Mouse (Mus musculus) liver, adult 2 months (tissue): ENCODE measurements around the gene Ece2. TPM values are rescaled to one million over a fixed set of nuclear protein-coding genes. Genes with fewer than 3 reads are reported as not detected.

Experiments
- DNase-seq: peaks from one replicate; pipeline ENCODE4 v3.0.0-alpha.2; 2011; ENCODE audit warnings: low read depth, low spot score; ENCODE audit errors: extremely low read depth
- H3K27ac ChIP-seq: fragments of 200-500 bp; replicated peaks from 2 replicates; pipeline ENCODE4 v1.5.1; 2012; ENCODE audit warnings: low read depth, mild to moderate bottlenecking, control low read depth, inconsistent platforms, low read length; ENCODE audit not compliant: insufficient read depth
- H3K27me3 ChIP-seq: fragments of 200-500 bp; 2 replicates; pipeline ENCODE4 v1.6.1; 2012; ENCODE audit warnings: mild to moderate bottlenecking, moderate library complexity, low read length, inconsistent platforms; ENCODE audit not compliant: control insufficient read depth, insufficient read depth
- H3K36me3 ChIP-seq: fragments of 200-500 bp; 2 replicates; pipeline ENCODE4 v1.6.1; 2012; ENCODE audit warnings: low read length, inconsistent platforms; ENCODE audit not compliant: control insufficient read depth, insufficient read depth
- H3K4me1 ChIP-seq: fragments of 200-500 bp; 2 replicates; pipeline ENCODE4 v1.6.1; 2011; ENCODE audit warnings: low read length; ENCODE audit not compliant: control insufficient read depth, insufficient read depth
- H3K4me3 ChIP-seq: fragments of 200-500 bp; 2 replicates; pipeline ENCODE4 v1.5.1; 2011; ENCODE audit warnings: low read depth, mild to moderate bottlenecking, control low read depth, low read length, moderate library complexity; ENCODE audit not compliant: insufficient read depth
- H3K79me2 ChIP-seq: fragments of 200-500 bp; 2 replicates; pipeline ENCODE4 v1.6.1; 2012; ENCODE audit warnings: inconsistent platforms, mild to moderate bottlenecking, low read length, moderate library complexity; ENCODE audit not compliant: control insufficient read depth, insufficient read depth
- H3K9ac ChIP-seq: fragments of 200-500 bp; 2 replicates; pipeline ENCODE4 v1.6.1; 2012; ENCODE audit warnings: low read depth, mild to moderate bottlenecking, control low read depth, inconsistent platforms, low read length
- CTCF ChIP-seq: fragments of 200-500 bp; IDR thresholded peaks from 2 replicates; pipeline ENCODE4 v1.5.1; 2011; ENCODE audit warnings: low read depth, low read length, control low read depth
- POLR2A ChIP-seq: fragments of 200-500 bp; IDR thresholded peaks from 2 replicates; pipeline ENCODE4 v1.6.1; 2011; ENCODE audit warnings: low read length, control low read depth; ENCODE audit not compliant: insufficient read depth; ENCODE audit errors: extremely low read depth
- WGBS: fragments of 180-500 bp; shearing (Covaris S2); methylation state at CpG from one replicate; pipeline ENCODE4 v1.1.7; 2018; 5-methylcytosine and 5-hydroxymethylcytosine counted together
- polyA plus RNA-seq: library from polyadenylated mRNA; depleted of rRNA; stranded (reverse); fragments of >200 nt; gene quantifications from 2 replicates; pipeline ENCODE4 v1.2.3, GENCODE M21; 2012
- total RNA-seq: library from RNA; depleted of rRNA; stranded (reverse); fragments of >200 nt; gene quantifications from 2 replicates; pipeline ENCODE4 v1.2.3, GENCODE M21; 2014

Ece2 gene
- total and polyA plus RNA-seq, 2 experiments = not detected

DNA sequence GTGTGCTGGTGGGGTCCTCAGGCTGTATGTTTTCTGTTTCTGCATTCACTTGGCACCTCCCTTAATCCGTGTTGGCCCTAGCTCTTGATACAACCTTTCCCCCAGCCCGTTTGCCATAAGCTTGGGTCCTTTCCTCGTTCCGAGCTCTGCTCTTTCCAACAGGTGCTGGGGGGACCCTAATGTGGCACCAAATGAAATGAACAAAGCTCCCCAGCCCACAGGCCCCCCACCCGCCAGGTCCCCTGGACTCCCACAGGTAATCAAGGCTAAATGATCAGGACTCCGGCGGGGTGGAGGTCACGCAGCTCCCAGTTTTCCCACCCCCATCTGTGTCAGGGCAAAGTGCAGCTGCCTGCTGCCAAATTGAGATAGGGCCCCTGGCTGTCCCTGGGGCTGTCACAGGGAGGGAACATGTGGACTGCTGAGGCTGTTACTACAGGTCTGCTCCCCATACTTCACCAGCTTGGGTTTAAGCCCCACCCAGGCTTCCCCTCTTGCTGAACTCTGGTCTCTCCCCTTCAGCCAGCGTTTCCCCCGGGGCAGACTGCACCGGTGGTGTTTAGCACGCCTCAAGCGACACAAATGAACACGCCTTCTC lies 44.2 kb downstream of the Ece2 start:
- Histone ChIP-seq H3K4me1 (peaks cover 20% of the 10 kb centered on the region), H3K4me3 (peak overlapping the region; percentile 81), H3K9ac (peak overlapping the region; percentile 93), H3K27ac (peak overlapping the region; percentile 98), H3K79me2 (peaks cover 24% of the 10 kb centered on the region), H3K36me3 (peaks cover 28% of the 10 kb centered on the region), H3K27me3 (no peaks in the 10 kb centered on the region)
- WGBS = 2% methylated on average over 14 of the region's 14 CpGs
- DNase-seq = peak; percentile 94
- TF ChIP-seq POLR2A = 0 out of 2 replicates have a peak, but pooled peaks have one; percentile 14
- TF ChIP-seq CTCF = no peak

GRCm38 (mm10) chr16:20675213-20675612 lies 45.6 kb downstream of the Ece2 start:
- 50% methylated on average over 6 of the region's 6 CpGs for WGBS
- Histone ChIP-seq H3K36me3 (peaks cover 41% of the 10 kb centered on the region), H3K79me2 (peaks cover 24% of the 10 kb centered on the region), H3K4me1 (peaks cover 20% of the 10 kb centered on the region), H3K27ac (no peak overlapping the region; the same call in 1 of the 2 replicates), H3K27me3 (no peaks in the 10 kb centered on the region), H3K9ac (no peak overlapping the region), H3K4me3 (no peak overlapping the region)
- DNase-seq = no peak
- TF ChIP-seq POLR2A = no peak
- TF ChIP-seq CTCF = no peak

GRCm38 (mm10) chr16:20676702-20677101 lies 47.1 kb downstream of the Ece2 start:
- H3K4me3 ChIP-seq = no peak overlapping the region
- TF ChIP-seq POLR2A (no peak), CTCF (no peak)
- peaks cover 20% of the 10 kb centered on the region for H3K4me1 ChIP-seq
- no peak for DNase-seq
- peaks cover 56% of the 10 kb centered on the region for H3K36me3 ChIP-seq
- peaks cover 24% of the 10 kb centered on the region for H3K79me2 ChIP-seq
- no peaks in the 10 kb centered on the region for H3K27me3 ChIP-seq
- H3K9ac ChIP-seq = no peak overlapping the region
- 70% methylated on average over 4 of the region's 4 CpGs for WGBS
- H3K27ac ChIP-seq = no peak overlapping the region

DNA sequence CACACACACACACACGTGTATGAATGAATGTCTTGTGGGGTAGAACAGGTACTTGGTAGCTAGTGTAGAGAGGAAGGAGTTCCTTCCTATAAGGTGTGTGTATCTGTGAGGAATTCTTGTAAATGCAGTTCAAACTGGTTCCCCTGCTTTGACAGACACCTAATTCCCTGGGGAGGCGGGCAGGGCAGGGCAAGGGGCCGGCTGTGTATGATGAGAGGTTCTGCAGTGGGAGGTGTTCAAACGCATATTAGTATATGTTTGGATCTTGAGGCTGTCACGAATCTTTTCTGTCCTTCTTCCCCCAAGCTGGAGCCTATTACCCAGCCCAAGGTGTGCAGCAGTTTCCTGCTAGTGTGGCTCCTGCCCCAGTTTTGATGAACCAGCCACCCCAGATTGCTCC lies 47.8 kb downstream of the Ece2 start:
- DNase-seq = no peak
- H3K27me3 ChIP-seq = no peaks in the 10 kb centered on the region
- peaks cover 16% of the 10 kb centered on the region for H3K4me1 ChIP-seq
- no peak overlapping the region for H3K9ac ChIP-seq
- WGBS = 75% methylated on average over 5 of the region's 5 CpGs
- peaks cover 24% of the 10 kb centered on the region for H3K79me2 ChIP-seq
- no peak overlapping the region for H3K4me3 ChIP-seq
- no peak overlapping the region for H3K27ac ChIP-seq
- H3K36me3 ChIP-seq = peaks cover 62% of the 10 kb centered on the region
- TF ChIP-seq CTCF = no peak
- TF ChIP-seq POLR2A = no peak

GRCm38 (mm10) chr16:20677974-20678675 lies 48.5 kb downstream of the Ece2 start:
- Histone ChIP-seq H3K4me3 (no peak overlapping the region), H3K9ac (no peak overlapping the region), H3K27me3 (no peaks in the 10 kb centered on the region), H3K79me2 (peaks cover 20% of the 10 kb centered on the region), H3K27ac (no peak overlapping the region), H3K36me3 (peaks cover 70% of the 10 kb centered on the region), H3K4me1 (peaks cover 16% of the 10 kb centered on the region)
- TF ChIP-seq POLR2A (no peak), CTCF (no peak)
- WGBS = 44% methylated on average over 10 of the region's 10 CpGs
- peak; percentile 70 for DNase-seq

- Histone ChIP-seq H3K27me3 (no peaks in the 10 kb centered on the region), H3K27ac (no peak overlapping the region), H3K4me3 (no peak overlapping the region), H3K4me1 (no peaks in the 10 kb centered on the region), H3K9ac (no peak overlapping the region), H3K79me2 (no peaks in the 10 kb centered on the region), H3K36me3 (peaks cover 55% of the 10 kb centered on the region)
- whole genome bisulfite sequencing = 77% methylated on average over 3 of the region's 3 CpGs
- TF ChIP-seq POLR2A = no peak
- no peak for TF ChIP-seq CTCF
- DNase-seq = no peak
Measured at GRCm38 (mm10) chr16:20690774-20691173, 61.1 kb downstream of the Ece2 start.
